Mouse (Mus musculus) thymus, postnatal 10 days (tissue): Measurements from ENCODE around the gene Omg.
A peak's percentile ranks its signal among the peaks of the same experiment; 100 is the strongest.

Experiments
- DNase-seq, 2 experiments: peaks; one replicate each; pipeline ENCODE4 v3.0.0; 2021; ENCODE audit warnings: low spot score in 2 of 2

Omg gene

GRCm38 (mm10) chr11:79515798-79516197 lies 11.9 kb upstream of the Omg start:
- no peak for DNase-seq

GRCm38 (mm10) chr11:79515331-79515730 lies 11.4 kb upstream of the Omg start:
- DNase-seq = no peak

GRCm38 (mm10) chr11:79511970-79512369 lies 8.1 kb upstream of the Omg start:
- DNase-seq = no peak

- DNase-seq = no peak
These were observed 622 bp upstream of the Omg start for GRCm38 (mm10) chr11:79504506-79504905.

GRCm38 (mm10) chr11:79502917-79503316 lies 967 bp downstream of the Omg start:
- no peak for DNase-seq

GRCm38 (mm10) chr11:79494976-79495800 lies 8.7 kb downstream of the Omg start:
- DNase-seq = no peak

GRCm38 (mm10) chr11:79484721-79485120 lies 19.2 kb downstream of the Omg start:
- no peak for DNase-seq

GRCm38 (mm10) chr11:79483876-79484528 lies 19.9 kb downstream of the Omg start:
- no peak for DNase-seq

GRCm38 (mm10) chr11:79483392-79483791 lies 20.5 kb downstream of the Omg start:
- DNase-seq = no peak

GRCm38 (mm10) chr11:79468097-79468496 lies 35.8 kb downstream of the Omg start:
- DNase-seq = no peak

- peak; percentile 36 to 60 for DNase-seq
These were observed 43.0 kb downstream of the Omg start for GRCm38 (mm10) chr11:79460756-79461450.

- no peak for DNase-seq
These were observed 44.0 kb downstream of the Omg start for GRCm38 (mm10) chr11:79459846-79460245.

- no peak for DNase-seq
These were observed 46.0 kb downstream of the Omg start for GRCm38 (mm10) chr11:79457928-79458327.

GRCm38 (mm10) chr11:79452966-79453365 lies 50.9 kb downstream of the Omg start:
- no peak for DNase-seq
